Mouse (Mus musculus) ES-E14 (cell line): ENCODE data around the gene Aagab. TPM values are rescaled to one million over a fixed set of nuclear protein-coding genes. Genes with fewer than 3 reads are reported as not detected.

Source experiments
- DNase-seq: peaks from one replicate; pipeline ENCODE4 v3.0.0-alpha.2; 2013; ENCODE audit warnings: low read depth, low spot score
- H3K27ac ChIP-seq: 2 replicates; pipeline ENCODE4 v1.5.1; 2012; ENCODE audit warnings: low read depth, mild to moderate bottlenecking, low read length, moderate library complexity, mixed read lengths; ENCODE audit not compliant: poor library complexity, insufficient read depth, severe bottlenecking
- H3K36me3 ChIP-seq: 2 replicates; pipeline ENCODE4 v1.6.1; 2012; ENCODE audit warnings: mild to moderate bottlenecking, low read length, moderate library complexity, mixed read lengths; ENCODE audit not compliant: control insufficient read depth, poor library complexity, insufficient read depth, severe bottlenecking
- H3K4me1 ChIP-seq, 2 experiments: fragments of 150-350 bp in 1 of 2; sonication (generic) in 1 of 2; 2 replicates each; pipeline ENCODE4 v1.6.1; 2012; ENCODE audit warnings: low read length in 2 of 2, mild to moderate bottlenecking in 1 of 2, mixed read lengths in 1 of 2; ENCODE audit not compliant: control insufficient read depth in 2 of 2, insufficient read depth in 2 of 2, poor library complexity in 1 of 2
- H3K4me3 ChIP-seq, 2 experiments: fragments of 150-350 bp in 1 of 2; sonication (generic) in 1 of 2; 2 replicates each; pipeline ENCODE4 v1.5.1; 2012; ENCODE audit warnings: low read length in 2 of 2, low read depth in 1 of 2, mild to moderate bottlenecking in 1 of 2, mixed read lengths in 1 of 2; ENCODE audit not compliant: insufficient read depth in 1 of 2, poor library complexity in 1 of 2, severe bottlenecking in 1 of 2
- H3K9ac ChIP-seq: 2 replicates; pipeline ENCODE4 v1.6.1; 2012; ENCODE audit warnings: low read depth, mild to moderate bottlenecking, low read length, mixed read lengths; ENCODE audit not compliant: poor library complexity, insufficient read depth, severe bottlenecking
- H3K9me3 ChIP-seq: fragments of 150-350 bp; sonication (generic); 2 replicates; pipeline ENCODE4 v1.6.1; 2012; ENCODE audit warnings: low read depth, mild to moderate bottlenecking, low read length; ENCODE audit not compliant: control insufficient read depth, insufficient read depth
- CHD2 ChIP-seq: IDR thresholded peaks from 2 replicates; pipeline ENCODE4 v1.6.1; 2014; ENCODE audit warnings: mild to moderate bottlenecking, low read depth, low read length, inconsistent platforms
- HCFC1 ChIP-seq: IDR thresholded peaks from 2 replicates; pipeline ENCODE4 v1.6.1; 2012; ENCODE audit warnings: low read length, inconsistent platforms, borderline replicate concordance; ENCODE audit not compliant: insufficient read depth
- MAFK ChIP-seq: IDR thresholded peaks from 2 replicates; pipeline ENCODE4 v1.6.1; 2014; ENCODE audit warnings: mild to moderate bottlenecking, low read depth, low read length, inconsistent platforms; ENCODE audit not compliant: insufficient read depth
- ZC3H11A ChIP-seq: IDR thresholded peaks from 2 replicates; pipeline ENCODE4 v1.6.1; 2012; ENCODE audit warnings: low read depth, mild to moderate bottlenecking, inconsistent platforms, low read length, borderline replicate concordance
- ZNF384 ChIP-seq: IDR thresholded peaks from 2 replicates; pipeline ENCODE4 v1.6.1; 2012; ENCODE audit warnings: low read depth, low read length, inconsistent platforms
- in situ Hi-C, 2 experiments: fragments of 600-800 bp; cut with MboI; formaldehyde crosslinking; loops; one replicate each; pipeline ENCODE4 v1.15.1; 2025; ENCODE audit warnings: low sequenced_read_pairs in 2 of 2, inconsistent platforms in 1 of 2; ENCODE audit not compliant: unreplicated experiment in 2 of 2
- total RNA-seq: library from RNA; depleted of rRNA; stranded (reverse); fragments of 300-350 nt; gene quantifications from 2 replicates; pipeline ENCODE4 v1.2.3, GENCODE M21; 2012

The Aagab gene
- total RNA-seq, 1 experiment: 16.3 TPM

GRCm38 (mm10) chr9:63644011-63644410 lies 41.6 kb downstream of the Aagab start:
- TF ChIP-seq CHD2 (no peak), ZC3H11A (no peak), ZNF384 (no peak), HCFC1 (no peak), MAFK (no peak)
- H3K4me1 ChIP-seq: peaks cover 0 to 2% of the 10 kb centered on the region in 2 experiments; a peak in 1 of 4 replicates
- H3K9me3 ChIP-seq: no peaks in the 10 kb centered on the region
- H3K36me3 ChIP-seq: peaks cover 27% of the 10 kb centered on the region; the same call in 1 of the 2 replicates
- in situ Hi-C loops: loop anchor here in 1 of 2 experiments (25.0 kb wide), 1 partner anchor 193 kb away; no protein-coding TSS in a partner anchor
- H3K27ac ChIP-seq: no peak overlapping the region
- DNase-seq: no peak
- no peak overlapping the region for H3K9ac ChIP-seq
- no peak overlapping the region for H3K4me3 ChIP-seq

GRCm38 (mm10) chr9:63645084-63645483 lies 42.6 kb downstream of the Aagab start:
- in situ Hi-C loops: loop anchor here in 1 of 2 experiments (25.0 kb wide), 1 partner anchor 192 kb away; no protein-coding TSS in a partner anchor
- no peak for DNase-seq
- TF ChIP-seq CHD2 (no peak), HCFC1 (no peak), ZNF384 (no peak), ZC3H11A (no peak), MAFK (no peak)
- Histone ChIP-seq H3K36me3 (peaks cover 20% of the 10 kb centered on the region; the same call in 1 of the 2 replicates), H3K4me3 (no peak overlapping the region), H3K4me1 (peaks cover 0 to 2% of the 10 kb centered on the region in 2 experiments; a peak in 1 of 4 replicates), H3K9me3 (no peaks in the 10 kb centered on the region), H3K27ac (no peak overlapping the region; the same call in 1 of the 2 replicates), H3K9ac (no peak overlapping the region)

GRCm38 (mm10) chr9:63647581-63648519 lies 45.4 kb downstream of the Aagab start:
- Histone ChIP-seq H3K36me3 (peaks cover 10% of the 10 kb centered on the region; the same call in 1 of the 2 replicates), H3K4me1 (peaks cover 0 to 2% of the 10 kb centered on the region in 2 experiments; a peak in 1 of 4 replicates), H3K4me3 (no peak overlapping the region), H3K9me3 (no peaks in the 10 kb centered on the region), H3K9ac (no peak overlapping the region), H3K27ac (no peak overlapping the region)
- in situ Hi-C loops: loop anchor here in 1 of 2 experiments (25.0 kb wide), 1 partner anchor 189 kb away; no protein-coding TSS in a partner anchor
- no peak for DNase-seq
- TF ChIP-seq HCFC1: no peak
- TF ChIP-seq ZC3H11A: no peak
- no peak for TF ChIP-seq CHD2

GRCm38 (mm10) chr9:63648520-63648918 lies 46.1 kb downstream of the Aagab start:
- Histone ChIP-seq H3K9ac (no peak overlapping the region), H3K4me1 (peaks cover 0 to 2% of the 10 kb centered on the region in 2 experiments; a peak in 1 of 4 replicates), H3K36me3 (peaks cover 7% of the 10 kb centered on the region; the same call in 1 of the 2 replicates), H3K27ac (no peak overlapping the region), H3K4me3 (no peak overlapping the region), H3K9me3 (no peaks in the 10 kb centered on the region)
- no peak for DNase-seq
- in situ Hi-C loops: loop anchor here in 1 of 2 experiments (25.0 kb wide), 1 partner anchor 189 kb away; no protein-coding TSS in a partner anchor
- TF ChIP-seq CHD2: no peak
- TF ChIP-seq ZC3H11A: no peak
- no peak for TF ChIP-seq HCFC1
- no peak for TF ChIP-seq MAFK
- TF ChIP-seq ZNF384: no peak
